Mouse (Mus musculus): ENCODE results near the gene Alyref.

DNA sequence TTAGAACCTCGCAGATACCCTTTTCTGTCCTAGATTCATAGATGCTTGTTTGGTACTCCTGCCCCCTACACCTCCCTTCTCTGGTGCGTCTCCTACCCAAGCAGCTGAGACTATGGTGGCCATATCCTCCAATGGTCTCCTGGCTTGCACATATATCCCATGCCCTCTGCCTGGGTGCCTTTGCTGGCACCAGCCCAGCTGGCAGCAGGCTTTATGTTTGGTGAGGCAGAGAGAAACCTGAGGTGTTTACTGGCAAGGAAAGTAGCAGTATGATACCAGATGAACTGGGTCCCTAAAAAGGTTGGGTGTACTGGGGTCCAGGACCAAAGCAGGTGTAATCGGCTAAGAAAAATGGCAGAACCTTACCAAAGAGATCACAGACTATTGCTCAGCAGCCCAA, 52.2 kb downstream of the Alyref start:
- TF ChIP-seq CTCF (conservative IDR thresholded peaks at IDR 0.05; ENCODE audit: low read length) = no peak
- no peak for TF ChIP-seq NANOG (IDR thresholded peaks at IDR 0.05; ENCODE audit: borderline replicate concordance, low read length)
